Mouse (Mus musculus) kidney, adult 2 months (tissue): ENCODE data around the gene Lmo7. TPM values are rescaled to one million over a fixed set of nuclear protein-coding genes. Genes with fewer than 3 reads are reported as not detected.

Experiments
- DNase-seq: peaks from one replicate; pipeline ENCODE4 v3.0.0; 2021
- H3K27ac ChIP-seq: fragments of 200-500 bp; 2 replicates; pipeline ENCODE4 v1.5.1; 2012; ENCODE audit warnings: low read depth, low read length, control low read depth, inconsistent platforms; ENCODE audit not compliant: insufficient read depth
- H3K27me3 ChIP-seq: fragments of 200-500 bp; replicated peaks from 2 replicates; pipeline ENCODE4 v1.6.1; 2012; ENCODE audit warnings: mild to moderate bottlenecking, moderate library complexity, low read length, inconsistent platforms; ENCODE audit not compliant: control insufficient read depth, insufficient read depth
- H3K36me3 ChIP-seq: fragments of 200-500 bp; 2 replicates; pipeline ENCODE4 v1.6.1; 2012; ENCODE audit warnings: mild to moderate bottlenecking, moderate library complexity, low read length, inconsistent platforms; ENCODE audit not compliant: control insufficient read depth, insufficient read depth
- H3K4me1 ChIP-seq: fragments of 200-500 bp; 2 replicates; pipeline ENCODE4 v1.6.1; 2011; ENCODE audit warnings: low read length; ENCODE audit not compliant: control insufficient read depth, insufficient read depth
- H3K4me3 ChIP-seq: fragments of 200-500 bp; 2 replicates; pipeline ENCODE4 v1.5.1; 2011; ENCODE audit warnings: mild to moderate bottlenecking, low read depth, low read length, control low read depth; ENCODE audit not compliant: insufficient read depth
- CTCF ChIP-seq: fragments of 200-500 bp; conservative IDR thresholded peaks from 2 replicates; pipeline ENCODE4 v1.5.1; 2011; ENCODE audit warnings: low read depth, mild to moderate bottlenecking, control low read depth, low read length, moderate library complexity, mixed read lengths; ENCODE audit not compliant: insufficient read depth, insufficient read length
- POLR2A ChIP-seq: fragments of 200-500 bp; IDR thresholded peaks from one replicate; pipeline ENCODE4 v1.6.1; 2011; ENCODE audit warnings: low read depth, low read length, control low read depth
- WGBS: fragments of 180-500 bp; shearing (Covaris S2); methylation state at CpG from one replicate; pipeline ENCODE4 v1.1.7; 2018; 5-methylcytosine and 5-hydroxymethylcytosine counted together
- polyA plus RNA-seq: library from polyadenylated mRNA; depleted of rRNA; stranded (reverse); fragments of >200 nt; gene quantifications from 2 replicates; pipeline ENCODE4 v1.2.3, GENCODE M21; 2012

Gene Lmo7
- polyA plus RNA-seq, 1 experiment, result 40.0 TPM

DNA sequence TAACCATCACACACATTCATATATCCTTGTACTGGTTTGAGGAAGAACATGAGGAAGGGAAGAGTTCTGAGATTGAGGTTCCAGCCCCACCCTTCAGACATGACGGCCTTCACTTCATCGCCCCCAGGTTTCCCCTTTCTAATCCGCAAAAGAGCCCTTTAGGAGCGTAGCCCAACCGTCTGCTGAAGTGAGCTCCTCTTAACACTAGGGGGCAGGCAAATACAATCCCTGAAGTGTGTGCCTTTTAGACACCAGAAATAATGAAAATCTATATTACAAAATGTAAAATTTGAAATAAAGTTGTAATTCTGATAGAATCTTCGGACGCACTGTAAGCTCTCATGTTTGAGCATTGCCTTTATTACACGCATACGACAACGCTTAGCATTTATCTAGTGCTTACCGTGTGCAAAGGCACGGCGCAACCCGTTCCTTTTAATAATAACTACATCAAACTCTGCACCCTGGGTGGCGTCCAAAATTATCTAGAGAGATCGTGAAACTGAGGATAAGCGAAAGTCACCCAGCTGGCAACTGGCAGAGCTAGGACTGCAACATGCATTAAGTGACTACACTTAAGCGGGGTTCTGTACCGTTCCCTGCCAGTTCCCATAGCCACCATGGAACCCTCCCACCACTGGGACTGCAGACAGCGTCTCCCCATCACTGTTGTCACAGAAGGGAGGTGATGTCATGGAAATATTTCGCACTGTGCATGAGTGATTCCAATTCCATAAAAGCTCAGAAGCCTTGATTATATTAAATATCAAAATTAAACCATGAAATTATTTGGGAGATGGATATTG is 217.2 kb downstream of the Lmo7 start:
- peak; percentile 40 for DNase-seq
- no peaks in the 10 kb centered on the region for H3K36me3 ChIP-seq
- H3K27ac ChIP-seq, result no peak overlapping the region
- no peaks in the 10 kb centered on the region for H3K27me3 ChIP-seq
- TF ChIP-seq CTCF (peak; percentile 60), POLR2A (no peak)
- H3K4me1 ChIP-seq, result peaks cover 3% of the 10 kb centered on the region; the same call in 1 of the 2 replicates
- H3K4me3 ChIP-seq, result no peak overlapping the region
- WGBS, result 53% methylated on average over 21 of the region's 21 CpGs

DNA sequence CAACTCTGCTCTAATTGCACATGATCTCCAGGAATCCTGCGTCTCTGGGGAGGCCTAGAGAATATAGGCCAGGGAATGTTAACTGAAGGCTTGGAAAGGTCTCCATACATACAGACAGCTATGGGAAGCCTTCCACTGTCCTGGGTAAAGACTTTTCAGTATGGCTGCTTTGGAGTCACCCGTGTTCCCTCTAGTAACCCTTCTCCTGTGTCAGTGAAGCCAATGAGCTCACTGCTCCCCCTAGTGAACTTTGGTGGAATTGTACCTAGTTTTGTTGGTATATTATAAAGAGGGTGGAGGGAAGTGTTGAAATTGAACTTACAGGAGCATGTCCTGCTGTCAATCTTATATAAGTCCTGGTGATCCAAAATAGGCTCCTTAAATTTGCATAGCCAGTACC is 219.4 kb downstream of the Lmo7 start:
- Histone ChIP-seq H3K4me3 (no peak overlapping the region), H3K36me3 (no peaks in the 10 kb centered on the region), H3K27ac (no peak overlapping the region), H3K4me1 (no peaks in the 10 kb centered on the region; the same call in 1 of the 2 replicates), H3K27me3 (no peaks in the 10 kb centered on the region)
- DNase-seq, result peak; percentile 56
- TF ChIP-seq CTCF (peak; percentile 41; the same call in 1 of the 2 replicates), POLR2A (no peak)
- 54% methylated on average over 2 of the region's 2 CpGs for WGBS

DNA sequence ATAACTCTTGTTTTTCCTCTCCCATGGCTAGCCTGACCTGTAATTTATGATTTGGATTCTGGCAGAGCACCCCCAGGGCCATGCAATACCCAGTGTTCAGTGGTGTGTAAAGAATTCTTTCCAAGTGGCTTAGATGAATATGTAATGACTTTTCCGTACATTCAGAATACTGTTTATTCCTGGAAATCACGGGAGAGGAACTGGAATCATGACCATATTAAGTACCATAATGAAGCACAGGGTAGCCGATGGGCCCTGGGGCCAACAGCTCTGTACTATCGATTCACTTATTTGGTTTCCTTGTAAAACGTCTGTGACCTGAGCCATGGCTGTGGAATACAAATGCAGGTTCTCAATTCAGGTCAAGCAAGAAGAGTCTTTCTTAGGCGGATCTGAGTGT is 221.3 kb downstream of the Lmo7 start:
- peak; percentile 78 for DNase-seq
- Histone ChIP-seq H3K4me1 (no peaks in the 10 kb centered on the region; the same call in 1 of the 2 replicates), H3K4me3 (no peak overlapping the region), H3K27me3 (no peaks in the 10 kb centered on the region), H3K27ac (peak overlapping the region; percentile 51), H3K36me3 (no peaks in the 10 kb centered on the region)
- WGBS, result 41% methylated on average over 6 of the region's 6 CpGs
- TF ChIP-seq CTCF, result no peak
- no peak for TF ChIP-seq POLR2A

DNA sequence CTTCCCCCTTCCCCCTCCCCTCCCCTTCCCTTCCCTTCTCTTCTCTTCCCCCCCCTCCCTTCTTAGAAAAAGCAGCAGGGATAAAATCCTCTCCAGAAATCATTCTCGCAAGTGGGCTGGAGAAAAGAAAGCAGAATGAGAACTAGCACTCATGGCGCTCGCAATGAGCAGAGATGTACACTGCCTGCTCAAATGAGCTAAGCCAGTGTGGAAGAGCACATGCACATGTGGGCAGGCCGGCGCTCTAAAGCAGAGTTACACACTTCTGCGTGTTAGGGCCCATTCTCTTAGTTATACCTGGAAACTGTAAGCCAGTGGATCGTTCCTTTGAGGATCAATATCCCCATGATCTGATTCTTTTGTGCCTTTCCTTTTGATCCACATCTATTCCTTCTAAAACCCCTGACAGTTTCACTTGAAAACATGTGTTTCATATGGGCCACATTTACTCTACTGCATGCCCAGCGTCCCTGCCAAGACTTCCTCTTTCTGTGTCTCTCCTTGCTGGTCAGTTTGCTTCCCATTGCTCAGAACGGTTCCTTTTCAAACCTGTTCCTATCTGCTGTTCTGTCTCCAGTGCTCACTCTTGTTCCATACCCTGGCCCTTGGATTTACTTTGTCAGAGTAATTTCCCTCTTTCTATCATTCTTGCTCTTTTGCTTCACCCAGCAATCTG is 224.2 kb downstream of the Lmo7 start:
- Histone ChIP-seq H3K4me3 (no peak overlapping the region), H3K27ac (no peak overlapping the region), H3K36me3 (no peaks in the 10 kb centered on the region), H3K27me3 (no peaks in the 10 kb centered on the region), H3K4me1 (no peaks in the 10 kb centered on the region; the same call in 1 of the 2 replicates)
- TF ChIP-seq CTCF, result no peak
- TF ChIP-seq POLR2A, result no peak
- 91% methylated on average over 9 of the region's 9 CpGs for WGBS
- DNase-seq, result no peak

DNA sequence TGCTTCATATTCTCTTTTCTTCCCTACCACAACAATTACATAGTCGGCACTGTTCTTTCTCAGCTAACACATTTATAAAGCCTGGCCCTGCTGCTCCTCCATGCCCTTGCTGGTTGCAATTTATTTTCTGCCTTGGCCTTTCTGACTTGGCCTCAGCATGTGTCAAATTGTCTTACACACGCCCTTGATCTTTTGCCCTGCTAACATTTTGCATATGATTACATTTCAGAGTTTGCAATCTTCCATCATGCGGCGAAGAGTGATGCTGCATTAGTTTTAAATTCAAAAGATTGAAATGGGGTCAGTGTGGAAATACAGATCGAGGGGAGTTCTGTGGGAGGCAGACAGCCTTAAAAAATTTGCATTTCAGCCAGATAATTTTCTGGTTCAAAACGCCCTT is 234.6 kb downstream of the Lmo7 start:
- no peak overlapping the region for H3K27ac ChIP-seq
- no peaks in the 10 kb centered on the region for H3K36me3 ChIP-seq
- 72% methylated on average over 6 of the region's 6 CpGs for whole genome bisulfite sequencing
- DNase-seq, result no peak
- TF ChIP-seq CTCF (no peak), POLR2A (no peak)
- H3K4me1 ChIP-seq, result no peaks in the 10 kb centered on the region
- H3K4me3 ChIP-seq, result no peak overlapping the region
- no peaks in the 10 kb centered on the region for H3K27me3 ChIP-seq

DNA sequence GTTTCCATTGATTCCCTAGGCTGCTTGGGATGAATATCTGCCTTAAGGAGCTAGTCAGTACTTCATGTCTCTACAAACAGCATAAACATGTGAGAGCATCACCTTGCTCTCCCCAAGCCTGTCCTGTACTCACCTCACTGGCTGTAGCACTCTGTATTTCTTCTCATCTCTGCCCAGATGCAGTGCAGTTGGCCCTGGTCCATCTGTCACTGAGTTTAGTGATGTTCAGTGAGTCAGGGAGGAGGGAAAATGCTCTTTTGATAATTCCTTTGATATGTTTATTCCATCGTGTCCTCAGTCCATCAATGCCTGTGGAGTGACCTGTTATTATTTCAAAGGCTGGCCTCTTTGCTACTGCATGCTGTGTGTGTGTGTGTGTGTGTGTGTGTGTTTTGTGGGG is 235.2 kb downstream of the Lmo7 start:
- TF ChIP-seq POLR2A (no peak), CTCF (no peak)
- Histone ChIP-seq H3K27me3 (no peaks in the 10 kb centered on the region), H3K36me3 (no peaks in the 10 kb centered on the region), H3K27ac (no peak overlapping the region), H3K4me3 (no peak overlapping the region), H3K4me1 (no peaks in the 10 kb centered on the region)
- no peak for DNase-seq
- WGBS, result 88% methylated on average over 1 of the region's 1 CpGs

DNA sequence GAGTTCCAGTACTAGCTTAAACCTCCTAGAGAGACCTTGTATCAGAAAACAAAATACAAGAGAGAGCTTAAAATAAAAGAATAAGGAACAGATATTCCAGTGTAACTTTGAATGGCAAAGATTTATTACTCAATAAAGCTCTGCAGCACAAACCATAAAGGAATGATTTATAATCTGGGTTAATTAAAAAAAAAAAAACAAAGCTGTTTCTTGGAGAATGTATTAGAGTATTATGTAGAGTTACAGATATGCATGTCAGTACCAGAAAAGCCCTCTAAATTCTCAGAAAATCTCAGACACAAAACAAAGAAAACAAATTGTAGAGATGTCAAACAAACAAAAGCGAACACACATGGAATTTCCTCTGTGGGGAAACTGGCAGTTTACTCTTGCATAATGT is 243.0 kb downstream of the Lmo7 start:
- H3K4me1 ChIP-seq, result 0 out of 2 replicates have a peak, but pooled peaks cover 2% of the 10 kb centered on the region
- H3K27ac ChIP-seq, result no peak overlapping the region
- WGBS, result 67% methylated on average over 1 of the region's 1 CpGs
- TF ChIP-seq CTCF (no peak), POLR2A (no peak)
- no peaks in the 10 kb centered on the region for H3K27me3 ChIP-seq
- H3K36me3 ChIP-seq, result no peaks in the 10 kb centered on the region
- DNase-seq, result no peak
- no peak overlapping the region for H3K4me3 ChIP-seq
